Comparison of ENCODE assay signal across 16 mouse cellular contexts in genomic region chr2:42406037-42406436, GRCm38 (mm10).
"Had no signal": no experiment of that assay in that cellular context is flagged by ENCODE, and none has a peak within 500 bp of the region (broad histone marks: within the 10 kb centered on the region; RNA-seq: fewer than 3 reads in every experiment).

No protein-coding gene starts in this region.

- H3K9ac ChIP-seq: kidney, embryonic 15.5 days; limb, embryonic 15.5 days; liver, embryonic 12.5 days; lung, embryonic 14.5 days; midbrain, embryonic 15.5 days had no signal

- H3K4me3 ChIP-seq: kidney, embryonic 15.5 days; left cerebral cortex, adult 2 months; limb, embryonic 15.5 days; liver, embryonic 12.5 days; megakaryocyte, embryonic 14.5 days; midbrain, embryonic 15.5 days had no signal

- H3K36me3 ChIP-seq: kidney, embryonic 15.5 days; limb, embryonic 15.5 days; liver, embryonic 12.5 days; midbrain, embryonic 15.5 days had no signal

- H3K4me2 ChIP-seq: kidney, embryonic 15.5 days; limb, embryonic 15.5 days; liver, embryonic 12.5 days; lung, embryonic 14.5 days; midbrain, embryonic 15.5 days had no signal

- H3K27me3 ChIP-seq: kidney, embryonic 15.5 days; limb, embryonic 15.5 days; liver, embryonic 12.5 days; megakaryocyte, embryonic 14.5 days; midbrain, embryonic 15.5 days had no signal

- ATAC-seq: intestine, embryonic 16.5 days; liver, embryonic 12.5 days; midbrain, embryonic 15.5 days had no signal

- H3K27ac ChIP-seq: kidney, embryonic 15.5 days; left cerebral cortex, adult 2 months; limb, embryonic 15.5 days; liver, embryonic 12.5 days; macrophage; midbrain, embryonic 15.5 days had no signal

- H3K4me1 ChIP-seq: kidney, embryonic 15.5 days; limb, embryonic 15.5 days; liver, embryonic 12.5 days; megakaryocyte, embryonic 14.5 days had no signal

- H3K9me3 ChIP-seq: kidney, embryonic 15.5 days; limb, embryonic 15.5 days; liver, embryonic 12.5 days; megakaryocyte, embryonic 14.5 days; midbrain, embryonic 15.5 days had no signal

- DNase-seq: kidney, adult 2 months; kidney, postnatal 14 days; lung, embryonic 14.5 days; lung, postnatal 10 days; right cerebral cortex, postnatal 4 days; spleen, adult 18-20 months; thymus, adult 18-20 months; thymus, postnatal 14 days had no signal
